In genomic region chr11:63142311-63142710, GRCm38 (mm10) we compare ENCODE assay signal across 24 mouse cellular contexts. TPM values are rescaled to one million over a fixed set of nuclear protein-coding genes. Genes with fewer than 3 reads are reported as not detected.
DNase-seq lines count a peak whose midpoint lies in the region; ATAC-seq and TF ChIP-seq lines count a peak whose summit lies in the region.
"Had no signal": no experiment of that assay in that cellular context is flagged by ENCODE, and none has a peak within 500 bp of the region (broad histone marks: within the 10 kb centered on the region; RNA-seq: fewer than 3 reads in every experiment).

No protein-coding gene starts in this region.

- 85% methylated on average over 5 of the region's 5 CpGs for WGBS in limb, embryonic 13.5 days
- 91% methylated on average over 5 of the region's 5 CpGs for WGBS in limb, embryonic 10.5 days
- WGBS in lung, postnatal 0 days, result 57% methylated on average over 5 of the region's 5 CpGs

- no peak for DNase-seq in limb, embryonic 10.5 days (ENCODE audit: low spot score)
- peak; percentile 51 for DNase-seq in gonadal fat pad, adult 2 months (ENCODE audit: low read depth)
- peak; percentile 84 for DNase-seq in lung, postnatal 0 days (ENCODE audit: low spot score)
- DNase-seq in lung, postnatal 4 days, result peak; percentile 38 to 48
- no peak for DNase-seq in heart, postnatal 14 days
- no peak for DNase-seq in natural killer cell, adult 2 months (ENCODE audit: low spot score in 2 of 2)
- DNase-seq in thymus, adult 18-20 months, result no peak
- DNase-seq: adrenal gland, postnatal 14 days; cerebellum, adult 18-20 months; cerebellum, adult 9-11 months; cerebellum, postnatal 36 days; gastrocnemius, postnatal 25 days; heart, adult 11 months; heart, postnatal 10 days had no signal

- intact Hi-C loops in heart, postnatal 14 days (cut with DNase I), result no loop called here

- H3K4me2 ChIP-seq in limb, embryonic 13.5 days (replicated peaks), result no peak overlapping the region
- no peak overlapping the region for H3K4me2 ChIP-seq in lung, postnatal 0 days (replicated peaks; ENCODE audit: low read depth, low read length)
- H3K4me2 ChIP-seq: hindbrain, embryonic 13.5 days had no signal

- H3K27me3 ChIP-seq in limb, embryonic 13.5 days, result no peaks in the 10 kb centered on the region
- no peaks in the 10 kb centered on the region for H3K27me3 ChIP-seq in limb, embryonic 10.5 days (ENCODE audit: low read depth, poor library complexity, severe bottlenecking)
- no peaks in the 10 kb centered on the region for H3K27me3 ChIP-seq in lung, postnatal 0 days (replicated peaks; ENCODE audit: insufficient read depth, low read length)
- H3K27me3 ChIP-seq: hindbrain, embryonic 13.5 days had no signal

- no peak overlapping the region for H3K4me3 ChIP-seq in limb, embryonic 13.5 days
- no peak overlapping the region for H3K4me3 ChIP-seq in limb, embryonic 10.5 days
- no peak overlapping the region for H3K4me3 ChIP-seq in lung, postnatal 0 days (ENCODE audit: low read depth, low read length)
- H3K4me3 ChIP-seq: embryonic facial prominence, embryonic 10.5 days; heart, embryonic 10.5 days; hindbrain, embryonic 13.5 days had no signal

- H3K4me1 ChIP-seq in limb, embryonic 13.5 days, result peaks cover 10% of the 10 kb centered on the region; the same call in 1 of the 2 replicates
- no peaks in the 10 kb centered on the region for H3K4me1 ChIP-seq in limb, embryonic 10.5 days
- peaks cover under 1% of the 10 kb centered on the region for H3K4me1 ChIP-seq in lung, postnatal 0 days (ENCODE audit: insufficient read depth, low read depth, low read length)

- H3K36me3 ChIP-seq in limb, embryonic 13.5 days, result peaks cover 74% of the 10 kb centered on the region
- H3K36me3 ChIP-seq in limb, embryonic 10.5 days, result peaks cover 4% of the 10 kb centered on the region; the same call in 1 of the 2 replicates
- H3K36me3 ChIP-seq in lung, postnatal 0 days (ENCODE audit: insufficient read depth, low read length), result peaks cover 45% of the 10 kb centered on the region
- H3K36me3 ChIP-seq: hindbrain, embryonic 13.5 days had no signal

- ATAC-seq in limb, embryonic 13.5 days (ENCODE audit: low FRiP score, low read depth), result no peak
- peak; percentile 79 for ATAC-seq in lung, postnatal 0 days
- ATAC-seq: activated CD4-positive, CD25-positive, alpha-beta regulatory T cell, adult 4 months; forebrain, embryonic 16.5 days; hindbrain, postnatal 0 days; Patski had no signal

- H3K9ac ChIP-seq in limb, embryonic 13.5 days, result no peak overlapping the region
- H3K9ac ChIP-seq in lung, postnatal 0 days (replicated peaks; ENCODE audit: low read depth), result no peak overlapping the region
- H3K9ac ChIP-seq: hindbrain, embryonic 13.5 days had no signal

- TF ChIP-seq CTCF in lung, postnatal 0 days (IDR thresholded peaks at IDR 0.05), result no peak

- 0 out of 2 replicates have a peak overlapping the region, but pooled peaks have one; percentile 6 for H3K27ac ChIP-seq in limb, embryonic 13.5 days
- no peak overlapping the region for H3K27ac ChIP-seq in limb, embryonic 10.5 days
- peak overlapping the region; percentile 9; the same call in 1 of the 2 replicates for H3K27ac ChIP-seq in lung, postnatal 0 days (ENCODE audit: low read length)
- H3K27ac ChIP-seq: embryonic facial prominence, embryonic 10.5 days; heart, embryonic 10.5 days; hindbrain, embryonic 13.5 days; hindbrain, postnatal 0 days had no signal

- no peaks in the 10 kb centered on the region for H3K9me3 ChIP-seq in limb, embryonic 13.5 days
- H3K9me3 ChIP-seq in limb, embryonic 10.5 days (replicated peaks), result no peaks in the 10 kb centered on the region
- H3K9me3 ChIP-seq in lung, postnatal 0 days (ENCODE audit: low read length), result no peaks in the 10 kb centered on the region
- H3K9me3 ChIP-seq: embryonic facial prominence, embryonic 10.5 days; heart, embryonic 10.5 days; hindbrain, embryonic 13.5 days had no signal

- peak; percentile 14; the same call in 1 of the 2 replicates for TF ChIP-seq EP300 in lung, postnatal 0 days (IDR thresholded peaks at IDR 0.05)

RNA-seq across cellular contexts. Expression of gene Pmp22, which starts 13.5 kb away (rescaled TPM):
- polyA plus RNA-seq in limb, embryonic 13.5 days (2015; fragmentation: Nextera tagmentation; extraction: Ambion mirVana), result 164 and 191 TPM in 2 replicates
- polyA plus RNA-seq in limb, embryonic 10.5 days (2016; fragmentation: Nextera tagmentation; extraction: Ambion mirVana), result 27.7 and 29.8 TPM in 2 replicates
- 108 and 117 TPM in 2 replicates for polyA plus RNA-seq in gonadal fat pad, adult 2 months (2012; rRNA removed)
- polyA plus RNA-seq in lung, postnatal 0 days (2015; fragmentation: Nextera tagmentation; extraction: Ambion mirVana), result 523 and 539 TPM in 2 replicates
- 10 to 100 TPM; 69.8 to 80.5 TPM for total RNA-seq in heart, postnatal 14 days (2021)
- total RNA-seq: hematopoietic stem cell, adult 5-6 weeks; MEL had no signal
- polyA plus RNA-seq: activated CD4-positive, CD25-positive, alpha-beta regulatory T cell, adult 4 months had no signal

Comparison
In these comparisons a context has a peak if more than half of its experiments do, and no peak if none do; other contexts are left out.
1. DNase-seq: peak in gonadal fat pad, adult 2 months (single experiment), lung, postnatal 0 days (single experiment) and lung, postnatal 4 days (2 of 2); none in limb, embryonic 10.5 days (single experiment), heart, postnatal 14 days (0 of 2), natural killer cell, adult 2 months (0 of 2) and thymus, adult 18-20 months (0 of 2).